Mouse (Mus musculus): ENCODE data around the gene Ccnk. TPM values are rescaled to one million over a fixed set of nuclear protein-coding genes. Genes with fewer than 3 reads are reported as not detected.

Ccnk gene
- polyA plus RNA-seq, 2 experiments from 2014 or later: 1.6 to 5.3 TPM

- ATAC-seq: no peak
Observed at GRCm38 (mm10) chr12:108193878-108194277, 14.5 kb downstream of the Ccnk start.

- no peak for ATAC-seq
Observed at GRCm38 (mm10) chr12:108195761-108196160, 16.4 kb downstream of the Ccnk start.

GRCm38 (mm10) chr12:108198447-108198846 is 19.1 kb downstream of the Ccnk start:
- ATAC-seq: no peak

GRCm38 (mm10) chr12:108200094-108200493 is 20.7 kb downstream of the Ccnk start:
- no peak for ATAC-seq

- peak; percentile 67 for ATAC-seq
Observed at GRCm38 (mm10) chr12:108203895-108204294, 24.5 kb downstream of the Ccnk start.

- peak; percentile 38 for ATAC-seq
Observed at GRCm38 (mm10) chr12:108204978-108205377, 25.6 kb downstream of the Ccnk start.

- ATAC-seq: peak; percentile 33
Observed at GRCm38 (mm10) chr12:108206641-108207040, 27.3 kb downstream of the Ccnk start.

- ATAC-seq: no peak
Observed at GRCm38 (mm10) chr12:108208216-108208615, 28.8 kb downstream of the Ccnk start.

- ATAC-seq: no peak
Observed at GRCm38 (mm10) chr12:108208726-108209438, 29.5 kb downstream of the Ccnk start.

GRCm38 (mm10) chr12:108210623-108211022 is 31.2 kb downstream of the Ccnk start:
- no peak for ATAC-seq

- ATAC-seq: no peak
Observed at GRCm38 (mm10) chr12:108212071-108212470, 32.7 kb downstream of the Ccnk start.

- ATAC-seq: no peak
Observed at GRCm38 (mm10) chr12:108212476-108212875, 33.1 kb downstream of the Ccnk start.

- ATAC-seq: no peak
Observed at GRCm38 (mm10) chr12:108213090-108214041, 34.0 kb downstream of the Ccnk start.

- no peak for ATAC-seq
Observed at GRCm38 (mm10) chr12:108215090-108215489, 35.7 kb downstream of the Ccnk start.

- ATAC-seq: no peak
Observed at GRCm38 (mm10) chr12:108216611-108217370, 37.4 kb downstream of the Ccnk start.

- no peak for ATAC-seq
Observed at GRCm38 (mm10) chr12:108217572-108217971, 38.2 kb downstream of the Ccnk start.

GRCm38 (mm10) chr12:108219163-108219562 is 39.8 kb downstream of the Ccnk start:
- ATAC-seq: no peak

GRCm38 (mm10) chr12:108219825-108220616 is 40.6 kb downstream of the Ccnk start:
- no peak for ATAC-seq

GRCm38 (mm10) chr12:108220621-108221020 is 41.2 kb downstream of the Ccnk start:
- ATAC-seq: no peak

- ATAC-seq: no peak
Observed at GRCm38 (mm10) chr12:108221206-108221605, 41.8 kb downstream of the Ccnk start.

GRCm38 (mm10) chr12:108221712-108222111 is 42.3 kb downstream of the Ccnk start:
- no peak for ATAC-seq

GRCm38 (mm10) chr12:108223357-108223756 is 44.0 kb downstream of the Ccnk start:
- ATAC-seq: no peak
